8 mouse cellular contexts compared by ENCODE assay signal in genomic region chr3:116253077-116253531, GRCm38 (mm10). TPM values are rescaled to one million over a fixed set of nuclear protein-coding genes. Genes with fewer than 3 reads are reported as not detected.
DNase-seq lines count a peak whose midpoint lies in the region; ATAC-seq and TF ChIP-seq lines count a peak whose summit lies in the region.

Gene Gpr88, minus strand, starts transcription at chr3:116253503.

- peak within 1 kb of the TSS; percentile 13; the same call in 1 of the 2 replicates for H3K9ac ChIP-seq in embryonic facial prominence, embryonic 15.5 days
- peak within 1 kb of the TSS; percentile 59; the same call in 1 of the 2 replicates for H3K9ac ChIP-seq in heart, embryonic 11.5 days (ENCODE audit: low read depth, low read length)
- H3K9ac ChIP-seq in kidney, postnatal 0 days (ENCODE audit: low read depth, low read length): no peak within 1 kb of the TSS

- H3ac ChIP-seq in myocyte (ENCODE audit: control insufficient read depth, insufficient read length): no peak within 1 kb of the TSS

- H3K27ac ChIP-seq in embryonic facial prominence, embryonic 15.5 days (replicated peaks): no peak within 1 kb of the TSS
- no peak within 1 kb of the TSS for H3K27ac ChIP-seq in heart, embryonic 11.5 days (ENCODE audit: low read depth, low read length)
- no peak within 1 kb of the TSS for H3K27ac ChIP-seq in kidney, postnatal 0 days

- H3K9me3 ChIP-seq in embryonic facial prominence, embryonic 15.5 days (replicated peaks): no peaks in the 10 kb centered on the region
- H3K9me3 ChIP-seq in heart, embryonic 11.5 days (replicated peaks; ENCODE audit: control insufficient read depth, low read length): no peaks in the 10 kb centered on the region
- H3K9me3 ChIP-seq in kidney, postnatal 0 days (replicated peaks; ENCODE audit: low read length): no peaks in the 10 kb centered on the region

- no peak for TF ChIP-seq CTCF in kidney, postnatal 0 days (IDR thresholded peaks at IDR 0.05; ENCODE audit: low read depth)

- no peaks in the 10 kb centered on the region for H3K36me3 ChIP-seq in embryonic facial prominence, embryonic 15.5 days
- no peaks in the 10 kb centered on the region for H3K36me3 ChIP-seq in heart, embryonic 11.5 days (ENCODE audit: control insufficient read depth, insufficient read depth, low read length)
- H3K36me3 ChIP-seq in kidney, postnatal 0 days (ENCODE audit: insufficient read depth, low read length): no peaks in the 10 kb centered on the region
- H3K36me3 ChIP-seq in myocyte (ENCODE audit: control insufficient read depth, insufficient read depth): no peaks in the 10 kb centered on the region

- TF ChIP-seq POLR2A in myocyte (IDR thresholded peaks at IDR 0.05; ENCODE audit: insufficient read length, low read depth): no peak

- peaks cover 55% of the 10 kb centered on the region for H3K27me3 ChIP-seq in embryonic facial prominence, embryonic 15.5 days
- H3K27me3 ChIP-seq in heart, embryonic 11.5 days (ENCODE audit: control insufficient read depth, insufficient read depth, low read length): peaks cover 51% of the 10 kb centered on the region
- peaks cover 32% of the 10 kb centered on the region for H3K27me3 ChIP-seq in kidney, postnatal 0 days (ENCODE audit: insufficient read depth, low read length)
- H3K27me3 ChIP-seq in myocyte (ENCODE audit: control insufficient read depth, insufficient read depth, insufficient read length): peaks cover 17% of the 10 kb centered on the region

- no peaks in the 10 kb centered on the region for H3K79me2 ChIP-seq in myocyte (ENCODE audit: control insufficient read depth, insufficient read depth)

- 2% methylated on average over 9 of the region's 9 CpGs for WGBS in embryonic facial prominence, embryonic 15.5 days
- 4% methylated on average over 9 of the region's 9 CpGs for WGBS in heart, embryonic 11.5 days (ENCODE audit: insufficient replicate concordance)
- WGBS in kidney, postnatal 0 days: 4% methylated on average over 9 of the region's 9 CpGs

- H3K4me2 ChIP-seq in embryonic facial prominence, embryonic 15.5 days (replicated peaks): peak within 1 kb of the TSS; percentile 97
- H3K4me2 ChIP-seq in heart, embryonic 11.5 days: peak within 1 kb of the TSS; percentile 99
- peak within 1 kb of the TSS; percentile 94 for H3K4me2 ChIP-seq in kidney, postnatal 0 days (ENCODE audit: low read length)
- peak within 1 kb of the TSS; percentile 62 for H3K4me2 ChIP-seq in myocyte (ENCODE audit: low read depth)

- peak; percentile 2 for DNase-seq in cerebellum, adult 11 months
- DNase-seq in kidney, postnatal 0 days (ENCODE audit: low spot score): peak; percentile 15
- DNase-seq in liver: peak; percentile 56
- DNase-seq in testis, postnatal 10 days (ENCODE audit: low spot score): peak; percentile 85
- no peak for DNase-seq in natural killer cell, adult 2 months (ENCODE audit: low spot score in 2 of 2)

- H3K4me1 ChIP-seq in embryonic facial prominence, embryonic 15.5 days: peaks cover 22% of the 10 kb centered on the region
- H3K4me1 ChIP-seq in heart, embryonic 11.5 days (ENCODE audit: control insufficient read depth, insufficient read depth, low read length): peaks cover 13% of the 10 kb centered on the region
- H3K4me1 ChIP-seq in kidney, postnatal 0 days (replicated peaks; ENCODE audit: insufficient read depth, low read length): peaks cover 14% of the 10 kb centered on the region; the same call in 1 of the 2 replicates

- peak; percentile 81 for ATAC-seq in embryonic facial prominence, embryonic 15.5 days (ENCODE audit: insufficient number of reproducible peaks, low FRiP score, low TSS enrichment, low read depth)
- ATAC-seq in heart, embryonic 11.5 days (replicated peaks; ENCODE audit: insufficient number of reproducible peaks, low FRiP score, low TSS enrichment): peak; percentile 53
- no peak for ATAC-seq in kidney, postnatal 0 days (replicated peaks; ENCODE audit: low FRiP score, low read depth)

- H3K4me3 ChIP-seq in embryonic facial prominence, embryonic 15.5 days (replicated peaks): peak within 1 kb of the TSS; percentile 46
- H3K4me3 ChIP-seq in heart, embryonic 11.5 days (ENCODE audit: low read depth, low read length): peak within 1 kb of the TSS; percentile 58
- peak within 1 kb of the TSS; percentile 47 for H3K4me3 ChIP-seq in kidney, postnatal 0 days (replicated peaks; ENCODE audit: low read depth, low read length)
- H3K4me3 ChIP-seq in myocyte: no peak within 1 kb of the TSS

TF ChIP-seq in myocyte, 11 proteins besides CTCF, POLR2A, EP300 and RAD21:
- TF ChIP-seq TCF12 (IDR thresholded peaks at IDR 0.05; ENCODE audit: insufficient read depth, poor library complexity, severe bottlenecking) (no peak), MYOD1 (IDR thresholded peaks at IDR 0.05; ENCODE audit: control insufficient read depth in 1 of 3, insufficient read length in 2 of 3, low read depth in 2 of 3) (no peak), SRF (IDR thresholded peaks at IDR 0.05; ENCODE audit: control insufficient read depth, insufficient read length, low read depth) (no peak), MYOG (IDR thresholded peaks at IDR 0.05; ENCODE audit: control insufficient read depth in 1 of 3, insufficient read depth in 1 of 3, insufficient read length in 2 of 3, low read depth in 2 of 3) (no peak), MAX (IDR thresholded peaks at IDR 0.05; ENCODE audit: low read depth) (no peak), E2F4 (IDR thresholded peaks at IDR 0.05; ENCODE audit: insufficient read depth) (no peak), CEBPB (IDR thresholded peaks at IDR 0.05; ENCODE audit: insufficient read depth, poor library complexity, severe bottlenecking) (no peak), POLR2AphosphoS2 (IDR thresholded peaks at IDR 0.05; ENCODE audit: insufficient read length, low read depth) (no peak)
TF ChIP-seq in myocyte: peak in this region for 0.

RNA-seq across cellular contexts. Expression of gene Gpr88, which starts in this region (rescaled TPM):
- 0.85 and 3.3 TPM in 2 replicates for polyA plus RNA-seq in embryonic facial prominence, embryonic 15.5 days (2015; fragmentation: Nextera tagmentation; extraction: Ambion mirVana)
- 0.11 and 0.34 TPM in 2 replicates for polyA plus RNA-seq in heart, embryonic 11.5 days (2014; fragmentation: Nextera tagmentation; extraction: Ambion mirVana)
- 0.30 and 0.77 TPM in 2 replicates for polyA plus RNA-seq in kidney, postnatal 0 days (2015; fragmentation: Nextera tagmentation; extraction: Ambion mirVana)
- not detected for polyA plus RNA-seq in myocyte (2012; fragmentation: generic; extraction: Trizol)

Comparison
In these comparisons a context has a peak if more than half of its experiments do, and no peak if none do; other contexts are left out.
1. Peak in ATAC-seq, H3K4me3 ChIP-seq, H3K9ac ChIP-seq and H3K4me2 ChIP-seq in heart, embryonic 11.5 days; RNA of the gene not detected or under 1 TPM.
2. Peak in DNase-seq, H3K4me3 ChIP-seq and H3K4me2 ChIP-seq in kidney, postnatal 0 days; RNA of the gene not detected or under 1 TPM.
3. DNase-seq: peak in cerebellum, adult 11 months (single experiment), liver (single experiment) and testis, postnatal 10 days (single experiment); none in natural killer cell, adult 2 months (0 of 2).
4. Peak in every context shown above with its lines, with median percentiles within 50 percentile points of each other: H3K4me2 ChIP-seq.